Mouse (Mus musculus): ENCODE data around the gene Gm34653. TPM values are rescaled to one million over a fixed set of nuclear protein-coding genes. Genes with fewer than 3 reads are reported as not detected.
"Not testable (repeated sequence)": the region's sequence is repeated elsewhere in the genome, so short reads cannot be mapped to it uniquely, and the experiment has no call there.

Gene Gm34653
- total and polyA plus RNA-seq, 2 experiments from 2014 or later = not detected

- peaks cover 39% of the 10 kb centered on the region for H3K36me3 ChIP-seq (replicated peaks; ENCODE audit: control insufficient read depth, insufficient read depth, low read length)
- H3K27ac ChIP-seq (ENCODE audit: low read depth) = no peak overlapping the region
- no peak for DNase-seq (ENCODE audit: low spot score)
- no peaks in the 10 kb centered on the region for H3K27me3 ChIP-seq (ENCODE audit: control insufficient read depth, insufficient read depth, low read length)
- 93% methylated on average over 2 of the region's 2 CpGs for WGBS
- 0 out of 2 replicates have a peak, but pooled peaks cover 4% of the 10 kb centered on the region for H3K4me1 ChIP-seq (ENCODE audit: control insufficient read depth, insufficient read depth)
- H3K9ac ChIP-seq (replicated peaks; ENCODE audit: low read depth, low read length) = no peak overlapping the region
- TF ChIP-seq CTCF (IDR thresholded peaks at IDR 0.05; ENCODE audit: low read depth) = no peak
- no peak for TF ChIP-seq EP300 (IDR thresholded peaks at IDR 0.05; ENCODE audit: low read depth)
- no peak overlapping the region for H3K4me3 ChIP-seq (ENCODE audit: low read depth, low read length)
- H3K9me3 ChIP-seq (replicated peaks; ENCODE audit: control insufficient read depth, low read length) = no peaks in the 10 kb centered on the region
- no peak for ATAC-seq (ENCODE audit: insufficient read depth, low read depth)
- no peak overlapping the region for H3K4me2 ChIP-seq (ENCODE audit: low read depth, low read length)
Observed at GRCm38 (mm10) chr2:34794511-34794910, 38.3 kb upstream of the Gm34653 start.

GRCm38 (mm10) chr2:34795426-34795825 is 37.4 kb upstream of the Gm34653 start:
- H3K4me3 ChIP-seq (ENCODE audit: low read depth, low read length) = no peak overlapping the region
- TF ChIP-seq EP300 (IDR thresholded peaks at IDR 0.05; ENCODE audit: low read depth) (no peak), CTCF (IDR thresholded peaks at IDR 0.05; ENCODE audit: low read depth) (no peak)
- no peaks in the 10 kb centered on the region for H3K27me3 ChIP-seq (ENCODE audit: control insufficient read depth, insufficient read depth, low read length)
- no peak overlapping the region for H3K9ac ChIP-seq (replicated peaks; ENCODE audit: low read depth, low read length)
- H3K4me1 ChIP-seq (ENCODE audit: control insufficient read depth, insufficient read depth) = peaks cover 9% of the 10 kb centered on the region; the same call in 1 of the 2 replicates
- H3K4me2 ChIP-seq (ENCODE audit: low read depth, low read length) = no peak overlapping the region
- H3K27ac ChIP-seq (ENCODE audit: low read depth) = no peak overlapping the region
- no peak for DNase-seq (ENCODE audit: low spot score)
- ATAC-seq (ENCODE audit: insufficient read depth, low read depth) = no peak
- WGBS = 81% methylated on average over 7 of the region's 7 CpGs
- no peaks in the 10 kb centered on the region for H3K9me3 ChIP-seq (replicated peaks; ENCODE audit: control insufficient read depth, low read length)
- peaks cover 32% of the 10 kb centered on the region for H3K36me3 ChIP-seq (replicated peaks; ENCODE audit: control insufficient read depth, insufficient read depth, low read length)

- peak within 1 kb of the TSS; percentile 78 for H3K4me3 ChIP-seq (ENCODE audit: low read depth, low read length)
Observed at GRCm38 (mm10) chr2:34799357-34800256, 33.2 kb upstream of the Gm34653 start, which contains the start of gene Rabepk. Gene Rabepk (minus strand): TSS chr2:34799912.

GRCm38 (mm10) chr2:34800371-34800770 is 32.4 kb upstream of the Gm34653 start:
- DNase-seq (ENCODE audit: low spot score) = no peak
- Histone ChIP-seq H3K4me1 (ENCODE audit: control insufficient read depth, insufficient read depth) (peaks cover 26% of the 10 kb centered on the region), H3K27ac (ENCODE audit: low read depth) (peak overlapping the region; percentile 77), H3K4me2 (ENCODE audit: low read depth, low read length) (peak overlapping the region; percentile 98; the same call in 1 of the 2 replicates), H3K27me3 (ENCODE audit: control insufficient read depth, insufficient read depth, low read length) (no peaks in the 10 kb centered on the region), H3K9ac (replicated peaks; ENCODE audit: low read depth, low read length) (no peak overlapping the region), H3K36me3 (replicated peaks; ENCODE audit: control insufficient read depth, insufficient read depth, low read length) (peaks cover 9% of the 10 kb centered on the region; the same call in 1 of the 2 replicates), H3K4me3 (ENCODE audit: low read depth, low read length) (0 out of 2 replicates have a peak overlapping the region, but pooled peaks have one; percentile 78), H3K9me3 (replicated peaks; ENCODE audit: control insufficient read depth, low read length) (no peaks in the 10 kb centered on the region)
- WGBS = 63% methylated on average over 7 of the region's 7 CpGs
- no peak for TF ChIP-seq EP300 (IDR thresholded peaks at IDR 0.05; ENCODE audit: low read depth)
- no peak for TF ChIP-seq CTCF (IDR thresholded peaks at IDR 0.05; ENCODE audit: low read depth)
- ATAC-seq (ENCODE audit: insufficient read depth, low read depth) = no peak

More at GRCm38 (mm10) chr2:34799357-34800256, 33.2 kb upstream of the Gm34653 start, which contains the start of gene Rabepk:
- H3K4me2 ChIP-seq (ENCODE audit: low read depth, low read length) = peak within 1 kb of the TSS; percentile 98
- TF ChIP-seq EP300 (IDR thresholded peaks at IDR 0.05; ENCODE audit: low read depth) (no peak), CTCF (IDR thresholded peaks at IDR 0.05; ENCODE audit: low read depth) (no peak)
- H3K9ac ChIP-seq (replicated peaks; ENCODE audit: low read depth, low read length) = peak within 1 kb of the TSS; percentile 70
- DNase-seq (ENCODE audit: low spot score) (peak; percentile 90), ATAC-seq (ENCODE audit: insufficient read depth, low read depth) (peak; percentile 58)
- H3K36me3 ChIP-seq (replicated peaks; ENCODE audit: control insufficient read depth, insufficient read depth, low read length) = peaks cover 16% of the 10 kb centered on the region; the same call in 1 of the 2 replicates
- 3% methylated on average over 44 of the region's 44 CpGs for WGBS
- peak within 1 kb of the TSS; percentile 77 for H3K27ac ChIP-seq (ENCODE audit: low read depth)
- no peaks in the 10 kb centered on the region for H3K9me3 ChIP-seq (replicated peaks; ENCODE audit: control insufficient read depth, low read length)
- H3K27me3 ChIP-seq (ENCODE audit: control insufficient read depth, insufficient read depth, low read length) = no peaks in the 10 kb centered on the region
- peaks cover 22% of the 10 kb centered on the region for H3K4me1 ChIP-seq (ENCODE audit: control insufficient read depth, insufficient read depth)

GRCm38 (mm10) chr2:34801516-34802482 is 31.0 kb upstream of the Gm34653 start:
- 5% methylated on average over 39 of the region's 39 CpGs for WGBS

GRCm38 (mm10) chr2:34802565-34803245 is 30.1 kb upstream of the Gm34653 start:
- ATAC-seq (ENCODE audit: insufficient read depth, low read depth) = peak; percentile 64
- H3K27me3 ChIP-seq (ENCODE audit: control insufficient read depth, insufficient read depth, low read length); H3K9me3 ChIP-seq (replicated peaks; ENCODE audit: control insufficient read depth, low read length): not testable (repeated sequence)
- peaks cover 11% of the 10 kb centered on the region; the same call in 1 of the 2 replicates for H3K36me3 ChIP-seq (replicated peaks; ENCODE audit: control insufficient read depth, insufficient read depth, low read length)
- H3K27ac ChIP-seq (ENCODE audit: low read depth) = peak overlapping the region; percentile 98
- peak overlapping the region; percentile 76 for H3K4me2 ChIP-seq (ENCODE audit: low read depth, low read length)
- peaks cover 26% of the 10 kb centered on the region for H3K4me1 ChIP-seq (ENCODE audit: control insufficient read depth, insufficient read depth)
- DNase-seq (ENCODE audit: low spot score) = peak; percentile 31
- peak overlapping the region; percentile 83 for H3K4me3 ChIP-seq (ENCODE audit: low read depth, low read length)
- H3K9ac ChIP-seq (replicated peaks; ENCODE audit: low read depth, low read length) = peak overlapping the region; percentile 83
- 2% methylated on average over 22 of the region's 32 CpGs for WGBS

More at GRCm38 (mm10) chr2:34801516-34802482, 31.0 kb upstream of the Gm34653 start:
- no peaks in the 10 kb centered on the region for H3K27me3 ChIP-seq (ENCODE audit: control insufficient read depth, insufficient read depth, low read length)
- peak overlapping the region; percentile 76 for H3K4me2 ChIP-seq (ENCODE audit: low read depth, low read length)
- ATAC-seq (ENCODE audit: insufficient read depth, low read depth) (peak; percentile 98), DNase-seq (ENCODE audit: low spot score) (peak; percentile 99)
- 0 out of 2 replicates have a peak, but pooled peaks cover 11% of the 10 kb centered on the region for H3K36me3 ChIP-seq (replicated peaks; ENCODE audit: control insufficient read depth, insufficient read depth, low read length)
- H3K9me3 ChIP-seq (replicated peaks; ENCODE audit: control insufficient read depth, low read length) = no peaks in the 10 kb centered on the region
- H3K9ac ChIP-seq (replicated peaks; ENCODE audit: low read depth, low read length) = peak overlapping the region; percentile 83
- H3K4me3 ChIP-seq (ENCODE audit: low read depth, low read length) = peak overlapping the region; percentile 83
- peaks cover 26% of the 10 kb centered on the region for H3K4me1 ChIP-seq (ENCODE audit: control insufficient read depth, insufficient read depth)
- 0 out of 2 replicates have a peak, but pooled peaks have one; percentile 35 for TF ChIP-seq EP300 (IDR thresholded peaks at IDR 0.05; ENCODE audit: low read depth)
- no peak for TF ChIP-seq CTCF (IDR thresholded peaks at IDR 0.05; ENCODE audit: low read depth)
- peak overlapping the region; percentile 98 for H3K27ac ChIP-seq (ENCODE audit: low read depth)
